Mouse (Mus musculus): ENCODE data around the gene Rgp1. TPM values are rescaled to one million over a fixed set of nuclear protein-coding genes. Genes with fewer than 3 reads are reported as not detected.
"Not testable (repeated sequence)": the region's sequence is repeated elsewhere in the genome, so short reads cannot be mapped to it uniquely, and the experiment has no call there.

Rgp1 gene
- total RNA-seq (2021), result 10 to 100 TPM; 44.3 to 46.7 TPM

- intact Hi-C loops (cut with DNase I), result loop anchor here (1.0 to 5.0 kb wide), 2 partner anchors 16 to 136 kb away; partner anchors contain the start of genes Creb3, Tesk1 and Tln1
- peak; percentile 89 to 90 for DNase-seq (ENCODE audit: low spot score in 2 of 2)
Measured at GRCm38 (mm10) chr4:43578376-43579204, at the start of gene Rgp1, which contains the start of gene Gba2. Gene Rgp1 (plus strand): TSS chr4:43578715. Gene Gba2 (minus strand): TSS chr4:43578873.

- intact Hi-C loops (cut with DNase I), result loop anchor here (5.0 kb wide), 2 partner anchors 88 to 127 kb away; partner anchors contain the start of genes Hint2 and Tesk1
- peak in 1 of 2 experiments; percentile 36 for DNase-seq (ENCODE audit: low spot score in 2 of 2)
Measured at GRCm38 (mm10) chr4:43530081-43530501, 48.4 kb upstream of the Rgp1 start.

- peak; percentile 74 to 86 for DNase-seq (ENCODE audit: low spot score in 2 of 2)
- intact Hi-C loops (cut with DNase I), result loop anchor here (5.0 kb wide), 2 partner anchors 88 to 127 kb away; partner anchors contain the start of genes Hint2 and Tesk1
Measured at GRCm38 (mm10) chr4:43530581-43530980, 47.9 kb upstream of the Rgp1 start.

- intact Hi-C loops (cut with DNase I), result loop anchor here (5.0 kb wide), 2 partner anchors 91 to 124 kb away; partner anchors contain the start of genes Hint2 and Tesk1
- DNase-seq (ENCODE audit: low spot score in 2 of 2), result no peak
Measured at GRCm38 (mm10) chr4:43533270-43533669, 45.2 kb upstream of the Rgp1 start.

GRCm38 (mm10) chr4:43535628-43536027 is 42.9 kb upstream of the Rgp1 start:
- intact Hi-C loops (cut with DNase I), result no loop called here
- no peak for DNase-seq (ENCODE audit: low spot score in 2 of 2)

- DNase-seq (ENCODE audit: low spot score in 2 of 2), result no peak
- intact Hi-C loops (cut with DNase I), result no loop called here
Measured at GRCm38 (mm10) chr4:43536031-43536430, 42.5 kb upstream of the Rgp1 start.

GRCm38 (mm10) chr4:43542044-43542443 is 36.5 kb upstream of the Rgp1 start:
- DNase-seq (ENCODE audit: low spot score in 2 of 2), result no peak
- intact Hi-C loops (cut with DNase I), result no loop called here

GRCm38 (mm10) chr4:43546375-43547047 is 32.0 kb upstream of the Rgp1 start:
- intact Hi-C loops (cut with DNase I), result no loop called here

GRCm38 (mm10) chr4:43547160-43547559 is 31.4 kb upstream of the Rgp1 start:
- intact Hi-C loops (cut with DNase I), result no loop called here
- DNase-seq (ENCODE audit: low spot score in 2 of 2), result no peak

More at GRCm38 (mm10) chr4:43546375-43547047, 32.0 kb upstream of the Rgp1 start:
- DNase-seq (ENCODE audit: low spot score in 2 of 2), result no peak

GRCm38 (mm10) chr4:43549055-43549454 is 29.5 kb upstream of the Rgp1 start:
- intact Hi-C loops (cut with DNase I), result no loop called here
- no peak for DNase-seq (ENCODE audit: low spot score in 2 of 2)

GRCm38 (mm10) chr4:43551854-43552253 is 26.7 kb upstream of the Rgp1 start:
- intact Hi-C loops (cut with DNase I); DNase-seq (ENCODE audit: low spot score in 2 of 2): not testable (repeated sequence)

GRCm38 (mm10) chr4:43552437-43552836 is 26.1 kb upstream of the Rgp1 start:
- DNase-seq (ENCODE audit: low spot score in 2 of 2), result peak; percentile 55 to 93
- intact Hi-C loops (cut with DNase I), result no loop called here

GRCm38 (mm10) chr4:43553891-43554290 is 24.6 kb upstream of the Rgp1 start:
- DNase-seq (ENCODE audit: low spot score in 2 of 2), result no peak
- intact Hi-C loops (cut with DNase I), result no loop called here

GRCm38 (mm10) chr4:43555926-43556325 is 22.6 kb upstream of the Rgp1 start:
- no peak for DNase-seq (ENCODE audit: low spot score in 2 of 2)
- intact Hi-C loops (cut with DNase I), result no loop called here

GRCm38 (mm10) chr4:43558028-43558630 is 20.4 kb upstream of the Rgp1 start:
- no peak for DNase-seq (ENCODE audit: low spot score in 2 of 2)
- intact Hi-C loops (cut with DNase I), result no loop called here

- peak in 1 of 2 experiments; percentile 58 for DNase-seq (ENCODE audit: low spot score in 2 of 2)
- intact Hi-C loops (cut with DNase I), result no loop called here
Measured at GRCm38 (mm10) chr4:43558631-43559356, 19.7 kb upstream of the Rgp1 start.

- DNase-seq (ENCODE audit: low spot score in 2 of 2), result no peak
- intact Hi-C loops (cut with DNase I), result loop anchor here (2.0 to 10.0 kb wide), 2 partner anchors 117 to 525 kb away; partner anchors contain the start of gene Stoml2
Measured at GRCm38 (mm10) chr4:43559519-43560242, 18.8 kb upstream of the Rgp1 start.

- DNase-seq (ENCODE audit: low spot score in 2 of 2), result peak in 1 of 2 experiments; percentile 37
- intact Hi-C loops (cut with DNase I), result loop anchor here (2.0 to 10.0 kb wide), 2 partner anchors 117 to 525 kb away; partner anchors contain the start of gene Stoml2
Measured at GRCm38 (mm10) chr4:43560243-43560611, 18.3 kb upstream of the Rgp1 start.
